Mouse (Mus musculus) intestine, embryonic 15.5 days (tissue): ENCODE data around the gene Abtb1. TPM values are rescaled to one million over a fixed set of nuclear protein-coding genes. Genes with fewer than 3 reads are reported as not detected.
A peak's percentile ranks its signal among the peaks of the same experiment; 100 is the strongest.

Experiments
- ATAC-seq: fragments of 200-750 bp; cut with Nextera tagmentation; 2 replicates; pipeline ENCODE4 v1.8.0; 2017; ENCODE audit warnings: moderate TSS enrichment, moderate library complexity
- H3K27ac ChIP-seq: fragments of 300-500 bp; sonication (generic); 2 replicates; pipeline ENCODE4 v1.5.1; 2015; ENCODE audit warnings: mild to moderate bottlenecking, inconsistent platforms
- H3K27me3 ChIP-seq: fragments of 300-500 bp; sonication (generic); replicated peaks from 2 replicates; pipeline ENCODE4 v1.6.1; 2015; ENCODE audit warnings: inconsistent platforms
- H3K36me3 ChIP-seq: fragments of 300-500 bp; sonication (generic); 2 replicates; pipeline ENCODE4 v1.6.1; 2015; ENCODE audit warnings: inconsistent platforms
- H3K4me1 ChIP-seq: fragments of 300-500 bp; sonication (generic); replicated peaks from 2 replicates; pipeline ENCODE4 v1.6.1; 2015; ENCODE audit warnings: inconsistent platforms
- H3K4me2 ChIP-seq: fragments of 300-500 bp; sonication (generic); replicated peaks from 2 replicates; pipeline ENCODE4 v1.6.1; 2015; ENCODE audit warnings: mild to moderate bottlenecking, inconsistent platforms
- H3K4me3 ChIP-seq: fragments of 300-500 bp; sonication (generic); replicated peaks from 2 replicates; pipeline ENCODE4 v1.5.1; 2015; ENCODE audit warnings: inconsistent platforms
- H3K9ac ChIP-seq: fragments of 300-500 bp; sonication (generic); 2 replicates; pipeline ENCODE4 v1.6.1; 2015; ENCODE audit warnings: inconsistent platforms
- H3K9me3 ChIP-seq: fragments of 300-500 bp; sonication (generic); 2 replicates; pipeline ENCODE4 v1.6.1; 2016; ENCODE audit warnings: inconsistent platforms
- WGBS: fragments of 180-500 bp; shearing (Covaris S2); methylation state at CpG from one replicate; pipeline ENCODE4 v1.1.7; 2015; 5-methylcytosine and 5-hydroxymethylcytosine counted together
- polyA plus RNA-seq: library from polyadenylated mRNA; unstranded; fragments of >200 nt; fragmentation: Nextera tagmentation; extraction: Ambion mirVana; gene quantifications from 2 replicates; pipeline ENCODE4 v1.2.1, GENCODE M21; 2015

Gene Abtb1
- polyA plus RNA-seq, 1 experiment from 2014 or later: 24.2 TPM

GRCm38 (mm10) chr6:88811396-88811795 is 30.4 kb downstream of the Abtb1 start:
- peaks cover 17% of the 10 kb centered on the region for H3K4me1 ChIP-seq
- H3K4me3 ChIP-seq: no peak overlapping the region
- H3K9me3 ChIP-seq: no peaks in the 10 kb centered on the region
- H3K27ac ChIP-seq: no peak overlapping the region
- H3K4me2 ChIP-seq: no peak overlapping the region
- no peaks in the 10 kb centered on the region for H3K27me3 ChIP-seq
- H3K9ac ChIP-seq: no peak overlapping the region
- 0 out of 2 replicates have a peak, but pooled peaks have one; percentile 13 for ATAC-seq
- WGBS: 43% methylated on average over 7 of the region's 7 CpGs
- H3K36me3 ChIP-seq: no peaks in the 10 kb centered on the region

GRCm38 (mm10) chr6:88810291-88810690 is 31.5 kb downstream of the Abtb1 start:
- peak overlapping the region; percentile 29; the same call in 1 of the 2 replicates for H3K27ac ChIP-seq
- ATAC-seq: 0 out of 2 replicates have a peak, but pooled peaks have one; percentile 17
- WGBS: 49% methylated on average over 3 of the region's 3 CpGs
- H3K4me2 ChIP-seq: no peak overlapping the region
- no peaks in the 10 kb centered on the region for H3K9me3 ChIP-seq
- H3K4me3 ChIP-seq: no peak overlapping the region
- H3K9ac ChIP-seq: no peak overlapping the region
- H3K4me1 ChIP-seq: peaks cover 17% of the 10 kb centered on the region
- no peaks in the 10 kb centered on the region for H3K36me3 ChIP-seq
- H3K27me3 ChIP-seq: no peaks in the 10 kb centered on the region

DNA sequence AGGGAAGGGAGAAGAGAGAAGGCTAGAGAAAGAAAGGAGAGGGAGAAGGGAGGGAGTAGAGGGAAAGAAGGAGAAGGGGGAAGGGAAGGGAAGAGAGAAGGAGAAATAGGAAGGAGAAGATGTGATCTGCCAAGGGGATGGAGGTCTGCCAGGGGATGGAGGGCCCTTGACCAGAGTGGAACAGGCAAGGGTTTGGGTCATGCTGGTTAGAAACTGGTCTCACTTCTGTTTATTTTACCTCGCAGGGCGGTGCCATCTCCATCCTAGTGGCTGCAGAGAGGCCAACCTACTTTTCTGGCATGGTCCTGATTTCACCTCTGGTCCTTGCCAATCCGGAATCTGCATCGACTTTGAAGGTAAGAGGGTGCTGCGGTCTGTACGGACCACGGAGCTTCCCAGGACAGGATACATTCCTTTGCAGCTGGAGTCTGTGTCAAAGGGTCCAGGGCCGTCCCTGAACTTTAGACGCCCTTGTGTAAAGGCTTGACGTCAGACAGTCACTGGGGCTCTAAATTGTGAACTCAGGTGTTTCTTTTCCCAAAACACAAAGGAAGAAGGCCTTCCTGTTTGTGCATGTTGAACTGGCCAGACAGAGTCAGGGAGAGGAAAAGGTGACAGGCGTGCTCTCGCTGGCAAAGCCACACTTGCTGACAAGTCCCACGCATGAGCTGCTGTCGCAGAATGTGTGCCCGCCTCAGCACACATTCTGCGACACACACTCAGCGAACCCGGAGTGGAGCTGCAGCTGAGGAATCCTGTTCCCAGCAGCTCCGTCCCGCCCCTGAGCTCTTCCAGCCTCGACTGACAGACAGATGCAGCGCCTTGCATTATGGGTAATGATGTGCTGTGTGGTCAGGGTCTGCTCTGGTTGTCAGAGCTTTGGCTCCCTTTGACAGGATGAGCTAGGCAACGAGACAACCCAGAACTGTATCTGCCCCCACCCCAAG is 32.4 kb downstream of the Abtb1 start:
- Histone ChIP-seq H3K36me3 (no peaks in the 10 kb centered on the region), H3K27ac (peak overlapping the region; percentile 29; the same call in 1 of the 2 replicates), H3K4me3 (no peak overlapping the region), H3K4me1 (peaks cover 17% of the 10 kb centered on the region), H3K27me3 (no peaks in the 10 kb centered on the region), H3K9ac (no peak overlapping the region), H3K9me3 (no peaks in the 10 kb centered on the region), H3K4me2 (no peak overlapping the region)
- ATAC-seq: 0 out of 2 replicates have a peak, but pooled peaks have one; percentile 8
- 51% methylated on average over 23 of the region's 23 CpGs for WGBS

DNA sequence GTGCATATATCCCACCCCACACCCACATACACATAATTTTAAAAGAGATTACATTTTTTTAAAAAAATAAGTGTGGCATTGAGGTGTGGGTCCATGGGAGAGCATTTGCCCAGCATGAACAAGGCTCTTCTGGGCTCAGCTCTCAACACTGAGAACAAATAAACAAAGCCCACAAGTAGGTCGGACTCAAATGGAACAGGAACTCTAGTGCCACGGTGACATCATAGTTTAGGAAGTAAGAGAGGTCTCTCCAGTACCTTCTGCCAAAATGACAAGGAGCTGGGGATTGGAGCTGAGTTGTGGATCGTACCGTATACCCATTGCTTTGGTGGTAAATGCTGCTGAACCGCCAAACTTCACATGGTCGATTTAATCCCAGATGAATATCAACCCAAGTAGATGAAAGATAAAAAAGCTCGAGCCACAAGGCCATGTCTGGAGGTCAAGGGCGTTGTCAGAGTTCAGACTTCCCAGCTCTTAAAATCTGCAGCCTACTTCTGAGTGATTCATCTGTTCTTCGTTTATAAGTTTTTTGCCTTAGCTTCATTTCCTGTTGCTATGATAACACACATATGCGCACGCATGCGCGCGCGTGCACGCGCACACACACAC is 36.7 kb downstream of the Abtb1 start:
- no peak for ATAC-seq
- H3K9me3 ChIP-seq: no peaks in the 10 kb centered on the region
- H3K4me2 ChIP-seq: no peak overlapping the region
- WGBS: 85% methylated on average over 17 of the region's 17 CpGs
- no peaks in the 10 kb centered on the region for H3K36me3 ChIP-seq
- H3K4me3 ChIP-seq: no peak overlapping the region
- no peak overlapping the region for H3K27ac ChIP-seq
- H3K27me3 ChIP-seq: no peaks in the 10 kb centered on the region
- H3K9ac ChIP-seq: no peak overlapping the region
- peaks cover 9% of the 10 kb centered on the region for H3K4me1 ChIP-seq

DNA sequence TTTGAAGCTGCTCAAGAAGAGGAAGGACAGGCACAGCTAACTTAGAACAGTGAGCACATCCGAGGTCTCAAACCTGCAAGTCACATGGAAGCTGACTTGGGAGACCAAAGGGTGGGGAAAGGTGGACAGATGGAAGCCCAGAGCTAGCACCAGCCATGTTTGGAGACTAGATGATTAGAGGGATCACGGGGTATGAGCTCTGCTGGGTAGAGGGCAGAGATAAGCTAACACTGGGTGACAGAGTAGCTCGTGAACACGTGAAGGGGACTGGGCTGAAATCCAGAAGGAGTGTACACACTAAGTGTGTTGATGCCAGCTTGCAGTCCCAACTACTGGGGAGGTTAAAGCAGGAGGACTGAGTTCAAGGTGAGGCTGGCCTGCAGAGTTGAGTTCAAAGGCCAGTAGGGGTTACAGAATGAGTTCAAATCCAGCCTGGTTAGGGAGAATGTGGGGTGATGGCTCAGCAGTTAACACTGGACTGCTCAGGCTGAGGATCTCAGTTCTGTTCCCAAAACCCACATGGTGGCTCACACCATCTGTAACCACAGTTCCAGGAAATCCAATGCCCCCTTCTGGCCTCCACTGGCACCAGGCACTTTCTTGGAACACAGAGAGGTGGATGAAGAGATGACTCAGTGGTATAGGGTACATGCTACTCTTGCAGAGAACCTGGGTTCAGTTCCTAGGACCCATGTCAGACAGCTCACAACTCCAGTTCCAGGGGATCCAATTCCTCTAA is 37.7 kb downstream of the Abtb1 start:
- Histone ChIP-seq H3K4me3 (no peak overlapping the region), H3K27ac (no peak overlapping the region), H3K36me3 (no peaks in the 10 kb centered on the region)

GRCm38 (mm10) chr6:88803051-88803450 is 38.7 kb downstream of the Abtb1 start:
- 82% methylated on average over 7 of the region's 7 CpGs for WGBS
- Histone ChIP-seq H3K9ac (no peak overlapping the region), H3K4me1 (no peaks in the 10 kb centered on the region), H3K4me2 (no peak overlapping the region), H3K9me3 (no peaks in the 10 kb centered on the region), H3K36me3 (no peaks in the 10 kb centered on the region), H3K4me3 (no peak overlapping the region), H3K27ac (no peak overlapping the region), H3K27me3 (no peaks in the 10 kb centered on the region)
- no peak for ATAC-seq

More for the DNA sequence above, 37.7 kb downstream of the Abtb1 start:
- H3K9ac ChIP-seq: no peak overlapping the region
- H3K4me2 ChIP-seq: no peak overlapping the region
- ATAC-seq: no peak; the same call in 1 of the 2 replicates
- 0 out of 2 replicates have a peak, but pooled peaks cover 2% of the 10 kb centered on the region for H3K4me1 ChIP-seq
- H3K27me3 ChIP-seq: no peaks in the 10 kb centered on the region
- H3K9me3 ChIP-seq: no peaks in the 10 kb centered on the region
- 78% methylated on average over 4 of the region's 4 CpGs for WGBS

DNA sequence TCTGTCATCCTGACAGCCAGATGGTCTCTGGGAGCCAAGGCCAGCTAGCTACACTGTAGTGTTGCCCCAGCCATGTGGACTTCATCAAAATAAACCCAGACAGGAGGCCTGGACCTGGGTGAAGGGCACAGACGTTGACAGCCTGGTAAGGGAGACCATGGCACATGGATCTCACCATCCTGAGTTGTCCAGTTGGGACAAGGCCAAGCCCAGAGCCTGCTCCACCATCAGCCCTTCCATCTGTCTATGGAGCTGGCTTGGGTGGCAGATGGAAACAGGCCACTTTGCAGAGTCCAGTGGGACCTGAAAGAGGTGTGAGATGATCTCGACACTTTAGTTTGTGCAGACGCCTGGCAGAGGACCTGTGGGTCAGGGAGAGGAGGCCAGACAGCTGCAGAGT is 41.0 kb downstream of the Abtb1 start:
- Histone ChIP-seq H3K4me3 (no peak overlapping the region), H3K27me3 (no peaks in the 10 kb centered on the region), H3K4me2 (no peak overlapping the region), H3K36me3 (no peaks in the 10 kb centered on the region), H3K9ac (no peak overlapping the region), H3K9me3 (no peaks in the 10 kb centered on the region), H3K4me1 (no peaks in the 10 kb centered on the region), H3K27ac (no peak overlapping the region)
- 27% methylated on average over 3 of the region's 3 CpGs for WGBS
- no peak; the same call in 1 of the 2 replicates for ATAC-seq

DNA sequence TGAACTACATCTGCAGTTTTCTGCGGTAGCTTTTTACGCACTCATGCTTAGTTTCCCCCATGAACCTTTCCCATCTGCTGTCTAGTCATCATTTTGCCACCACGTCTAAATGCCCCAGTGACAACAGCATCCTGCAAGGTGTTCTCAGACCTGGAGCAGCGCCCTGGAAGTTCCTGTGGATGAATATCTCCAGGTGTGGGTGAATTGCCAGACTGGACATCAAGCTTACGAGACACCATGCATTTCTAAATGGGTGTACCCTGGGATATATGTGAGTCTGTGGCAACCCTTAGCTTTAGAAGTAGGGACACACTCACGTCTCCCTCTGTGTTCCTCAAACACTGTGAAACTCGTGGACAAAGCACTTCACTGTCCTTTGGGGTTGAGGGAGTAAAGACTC is 41.6 kb downstream of the Abtb1 start:
- no peak overlapping the region for H3K27ac ChIP-seq
- 77% methylated on average over 7 of the region's 7 CpGs for WGBS
- no peaks in the 10 kb centered on the region for H3K36me3 ChIP-seq
- no peak overlapping the region for H3K4me2 ChIP-seq
- no peak overlapping the region for H3K9ac ChIP-seq
- H3K4me1 ChIP-seq: no peaks in the 10 kb centered on the region
- H3K27me3 ChIP-seq: no peaks in the 10 kb centered on the region
- ATAC-seq: no peak
- no peaks in the 10 kb centered on the region for H3K9me3 ChIP-seq
- H3K4me3 ChIP-seq: no peak overlapping the region

- Histone ChIP-seq H3K36me3 (no peaks in the 10 kb centered on the region), H3K4me2 (no peak overlapping the region), H3K9me3 (no peaks in the 10 kb centered on the region), H3K4me3 (no peak overlapping the region), H3K4me1 (peaks cover 23% of the 10 kb centered on the region), H3K27me3 (no peaks in the 10 kb centered on the region), H3K27ac (no peak overlapping the region), H3K9ac (no peak overlapping the region)
- 68% methylated on average over 14 of the region's 14 CpGs for WGBS
- no peak for ATAC-seq
Observed at GRCm38 (mm10) chr6:88794561-88794971, 47.2 kb downstream of the Abtb1 start.

DNA sequence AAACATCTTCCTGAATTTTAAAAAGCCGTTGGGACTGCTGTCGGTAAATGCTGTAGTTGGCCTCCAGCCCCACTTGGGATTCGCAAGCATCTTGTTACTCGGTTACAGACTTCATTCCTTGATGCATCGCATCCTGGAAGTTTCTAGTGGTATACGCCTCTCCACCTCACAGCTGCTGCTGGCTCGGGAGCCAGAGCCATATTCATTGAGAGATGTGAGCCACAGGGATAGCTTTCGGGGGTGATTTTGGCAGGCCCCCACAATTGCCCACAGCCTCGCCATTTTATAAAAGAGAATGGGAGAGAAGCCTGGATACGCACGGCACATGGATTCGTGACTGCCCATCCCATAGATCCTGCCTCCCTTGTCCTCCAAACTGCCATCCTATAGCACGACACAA is 47.9 kb downstream of the Abtb1 start:
- no peaks in the 10 kb centered on the region for H3K9me3 ChIP-seq
- no peak overlapping the region for H3K27ac ChIP-seq
- no peaks in the 10 kb centered on the region for H3K36me3 ChIP-seq
- peaks cover 29% of the 10 kb centered on the region for H3K4me1 ChIP-seq
- H3K4me2 ChIP-seq: no peak overlapping the region
- H3K4me3 ChIP-seq: no peak overlapping the region
- WGBS: 71% methylated on average over 13 of the region's 13 CpGs
- ATAC-seq: no peak
- H3K9ac ChIP-seq: no peak overlapping the region
- no peaks in the 10 kb centered on the region for H3K27me3 ChIP-seq

DNA sequence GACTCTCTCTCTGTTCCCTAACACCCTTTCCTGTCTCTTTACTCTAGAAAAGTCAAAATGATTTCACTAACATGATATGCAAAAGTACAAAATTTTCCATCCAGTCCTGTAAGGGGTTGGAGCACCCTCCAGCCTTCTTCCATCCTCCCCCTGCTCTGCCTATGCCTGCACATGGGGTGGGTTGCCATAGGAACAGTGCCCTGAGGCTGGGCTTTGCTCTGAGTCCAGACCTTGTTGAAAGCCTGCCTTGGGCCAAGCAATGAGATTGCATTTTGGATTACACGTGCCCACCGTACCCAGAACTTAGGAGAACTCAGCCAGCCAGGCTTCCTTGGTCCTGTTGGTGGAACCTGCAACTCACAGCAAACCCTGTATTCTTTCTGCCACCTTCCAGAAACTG is 48.5 kb downstream of the Abtb1 start:
- WGBS: 72% methylated on average over 2 of the region's 2 CpGs
- H3K9me3 ChIP-seq: no peaks in the 10 kb centered on the region
- no peaks in the 10 kb centered on the region for H3K27me3 ChIP-seq
- no peak overlapping the region for H3K4me3 ChIP-seq
- ATAC-seq: no peak
- H3K9ac ChIP-seq: peak overlapping the region; percentile 13; the same call in 1 of the 2 replicates
- H3K36me3 ChIP-seq: no peaks in the 10 kb centered on the region
- H3K4me1 ChIP-seq: peaks cover 34% of the 10 kb centered on the region
- no peak overlapping the region for H3K4me2 ChIP-seq
- H3K27ac ChIP-seq: no peak overlapping the region

DNA sequence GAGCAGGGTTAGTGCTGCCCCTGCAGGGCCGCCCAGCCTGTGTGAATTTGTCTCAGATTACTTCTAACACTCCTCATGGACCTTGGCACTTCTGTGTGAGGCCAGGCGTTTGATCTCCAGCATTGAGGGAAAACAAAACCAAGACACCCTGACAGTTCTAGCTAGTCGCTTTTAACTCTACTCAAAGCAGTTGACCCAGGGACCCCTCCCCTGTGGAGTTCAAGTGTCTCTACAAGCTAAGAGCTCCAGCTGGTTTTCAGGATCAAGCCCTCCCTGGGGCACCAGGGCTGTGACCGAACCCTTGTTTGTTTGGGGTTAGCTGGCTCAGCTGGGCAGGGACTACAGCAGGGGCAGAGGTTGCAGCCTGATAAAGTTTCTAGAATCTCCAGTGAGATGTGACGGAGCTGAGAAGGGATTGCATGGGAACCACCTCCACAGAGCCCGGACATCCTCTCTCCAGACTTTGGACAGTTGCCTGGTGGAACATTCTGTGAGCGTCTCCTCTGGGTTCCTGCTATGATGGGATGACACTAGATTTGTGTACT is 49.6 kb downstream of the Abtb1 start:
- Histone ChIP-seq H3K27ac (peak overlapping the region; percentile 39; the same call in 1 of the 2 replicates), H3K4me1 (peaks cover 41% of the 10 kb centered on the region), H3K4me2 (no peak overlapping the region), H3K27me3 (no peaks in the 10 kb centered on the region), H3K4me3 (no peak overlapping the region), H3K36me3 (no peaks in the 10 kb centered on the region), H3K9ac (no peak overlapping the region), H3K9me3 (no peaks in the 10 kb centered on the region)
- peak; percentile 48 for ATAC-seq
- 39% methylated on average over 7 of the region's 7 CpGs for WGBS
